Mouse (Mus musculus): ENCODE results near the gene Mybphl.

Mybphl gene

DNA sequence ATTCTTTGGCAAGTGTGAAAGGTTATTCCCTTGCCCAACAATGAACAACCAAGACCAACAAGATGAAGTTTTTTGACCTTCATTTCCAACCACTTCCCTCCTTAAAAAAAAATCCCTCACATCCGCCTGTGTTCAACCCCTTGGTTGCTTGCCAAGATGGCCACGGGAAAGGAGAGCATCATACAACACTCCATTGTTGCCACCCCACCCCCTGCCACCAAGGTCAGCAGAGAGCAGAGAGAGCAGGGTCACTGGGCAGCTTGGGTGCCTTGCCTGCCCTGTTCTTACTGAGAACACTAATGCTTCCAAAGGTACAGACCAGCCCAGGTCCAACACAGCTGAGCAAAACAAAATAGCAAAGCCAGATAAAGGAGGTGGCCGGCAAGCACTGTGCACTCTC lies 7.6 kb downstream of the Mybphl start:
- DNase-seq (ENCODE audit: low spot score), result no peak

DNA sequence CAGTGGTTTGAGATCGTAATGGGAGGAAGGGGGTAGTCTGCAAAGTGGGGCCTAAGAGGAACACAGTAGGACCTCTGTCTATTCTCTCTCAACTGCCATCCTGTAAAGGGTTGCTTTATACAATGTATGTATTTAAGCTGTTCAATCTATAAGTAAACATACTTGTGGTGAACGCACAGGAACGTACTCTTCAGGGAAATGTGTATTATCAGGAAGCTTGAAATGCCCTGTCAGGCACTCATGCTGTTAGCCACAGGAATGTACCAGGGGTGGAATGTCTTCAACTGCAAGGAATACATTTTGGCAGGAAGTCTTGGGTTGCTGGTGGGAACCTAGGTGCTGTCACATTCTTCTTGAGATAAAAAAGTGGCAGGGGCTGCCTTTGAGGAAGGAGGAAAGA lies 8.0 kb downstream of the Mybphl start:
- DNase-seq (ENCODE audit: low spot score), result no peak

DNA sequence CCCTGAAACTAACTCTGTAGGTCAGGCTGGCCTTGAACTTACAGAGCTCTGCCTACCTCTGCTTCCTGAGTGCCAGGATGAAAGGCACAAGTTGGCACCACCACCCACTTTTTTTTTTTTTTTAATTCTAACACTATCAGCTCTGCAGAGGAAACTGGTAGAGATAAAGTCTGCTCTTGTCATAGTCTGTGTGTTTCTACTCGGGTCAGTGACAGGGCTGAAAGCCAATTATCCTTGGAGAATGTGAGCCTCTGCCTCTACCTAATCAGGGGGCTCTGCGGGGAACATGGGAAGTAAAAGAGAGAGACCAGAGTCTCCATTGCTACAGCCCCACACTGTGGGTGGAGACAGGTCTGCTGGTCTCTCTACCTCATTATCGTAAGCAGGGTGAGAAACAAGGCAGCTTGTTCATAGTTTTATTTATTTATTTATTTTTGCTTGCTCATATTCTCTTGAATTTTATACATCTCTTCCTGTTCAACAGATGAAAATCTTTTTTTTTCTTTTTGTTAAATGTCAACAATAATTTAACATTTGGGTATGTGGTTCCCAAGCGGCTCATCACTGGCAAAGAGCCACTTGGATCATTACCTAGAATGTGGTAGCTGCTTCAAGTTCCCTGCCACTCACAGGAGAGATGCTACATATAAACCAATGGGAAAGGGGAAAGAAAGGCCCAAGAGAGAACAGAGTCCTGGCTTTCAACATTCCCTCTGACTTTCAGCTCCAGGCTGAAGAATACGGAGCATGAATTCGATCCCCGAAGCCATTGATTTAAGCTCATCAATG lies 14.4 kb downstream of the Mybphl start:
- DNase-seq (ENCODE audit: low spot score), result no peak

DNA sequence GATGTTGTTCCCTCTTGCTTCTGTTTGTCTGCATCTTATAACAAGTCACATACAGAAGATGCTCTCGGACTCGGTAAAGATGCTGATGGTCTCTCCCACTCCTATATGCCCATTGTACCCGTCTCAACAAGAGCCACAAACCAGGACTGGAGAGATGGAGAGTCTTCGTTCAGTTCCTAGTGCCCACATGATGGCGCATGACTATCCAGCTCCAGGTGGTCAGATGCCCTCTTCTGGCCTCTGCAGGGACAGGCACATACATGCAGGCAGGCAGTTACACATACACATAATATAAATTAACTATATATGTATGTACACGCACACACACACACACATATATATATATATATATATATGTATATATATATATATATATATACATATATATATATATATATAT lies 16.0 kb downstream of the Mybphl start:
- no peak for DNase-seq (ENCODE audit: low spot score)

DNA sequence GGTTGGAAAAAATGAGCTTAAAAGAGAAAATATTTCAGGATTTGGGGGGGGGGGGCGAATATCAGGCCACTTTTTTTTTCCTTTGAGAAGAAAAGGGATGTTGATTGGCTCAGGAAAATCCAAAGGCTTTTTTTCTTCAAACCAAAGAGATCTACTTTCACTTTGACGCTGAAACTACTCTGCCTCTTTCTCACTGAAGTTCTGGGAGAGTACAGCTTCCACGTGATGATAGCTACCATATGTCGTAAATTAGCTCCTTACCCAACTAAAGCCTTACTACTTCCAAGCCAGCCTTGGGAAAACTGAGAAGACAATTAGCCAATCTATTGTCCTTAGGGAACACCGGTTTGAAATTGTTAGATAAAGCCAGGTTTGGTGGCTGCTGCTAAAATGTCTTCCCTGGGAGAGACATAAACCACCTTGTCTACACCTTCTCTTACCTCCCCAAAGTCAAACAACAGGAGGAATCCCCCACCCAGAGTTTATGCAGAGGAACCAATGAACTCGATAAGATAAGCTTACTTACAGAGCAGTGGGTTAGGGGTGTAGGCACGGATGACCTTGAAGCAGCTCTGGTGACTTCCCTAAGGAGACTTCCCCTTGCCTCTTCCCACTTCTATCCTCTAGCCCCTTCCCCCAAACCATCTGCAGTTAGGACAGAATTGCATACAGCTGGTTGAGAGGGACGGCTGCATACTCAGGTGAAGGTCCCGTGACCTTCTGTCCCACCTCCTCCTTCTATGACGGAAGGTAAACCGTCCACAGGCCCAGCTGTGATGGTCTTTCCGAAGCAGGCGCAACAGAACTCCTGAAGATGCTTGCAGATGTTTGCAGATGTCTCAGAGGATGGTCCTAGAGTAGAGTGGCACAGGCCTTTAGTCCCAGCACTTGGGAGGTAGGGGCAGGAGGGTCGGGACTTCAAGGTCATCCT lies 17.5 kb downstream of the Mybphl start:
- DNase-seq (ENCODE audit: low spot score), result no peak

DNA sequence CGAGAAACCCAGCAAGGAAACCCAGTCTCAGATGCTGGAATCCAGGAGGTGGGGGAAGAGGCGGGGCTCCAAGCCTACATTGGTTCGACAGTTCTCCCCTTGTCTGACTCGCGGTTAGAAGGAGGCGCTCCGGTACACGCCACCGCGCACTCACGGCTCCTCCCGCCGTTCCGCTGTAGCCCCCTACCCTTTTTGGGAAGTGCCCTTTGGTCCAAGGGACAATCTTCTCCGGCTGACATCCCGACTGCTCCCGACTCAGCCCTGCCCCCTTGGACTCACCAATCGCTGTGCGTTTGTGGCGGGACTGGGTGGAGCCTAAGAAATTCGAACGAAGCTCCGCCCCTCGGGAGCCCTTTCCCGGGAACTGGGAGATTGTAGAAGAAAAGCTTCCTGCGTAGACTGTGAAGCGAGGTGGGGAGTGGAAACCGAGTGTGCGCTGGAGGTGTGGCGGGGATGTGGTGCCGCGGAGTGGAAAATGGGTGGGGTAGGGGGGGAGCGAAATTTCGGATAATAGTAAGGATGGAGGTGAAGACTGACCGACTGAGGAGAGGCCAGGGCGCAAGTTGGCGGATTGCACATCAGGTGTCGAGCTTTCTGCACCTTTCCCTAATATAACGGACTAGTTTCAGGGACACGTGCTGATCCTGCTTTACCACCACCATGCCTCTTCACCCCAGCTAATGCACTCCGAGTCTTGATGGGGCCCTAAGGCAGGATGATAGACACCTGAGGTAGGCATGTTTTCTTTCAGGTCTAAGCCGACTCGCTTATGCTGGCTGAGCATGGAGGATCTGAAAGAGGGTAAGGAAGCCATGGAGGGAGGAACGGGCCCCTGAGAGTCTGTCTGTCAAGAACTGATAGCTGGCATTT lies 19.0 kb downstream of the Mybphl start, which contains the start of gene Psrc1:
Gene Psrc1, plus strand, starts transcription at position 355 of the 870 bp plus-strand sequence.
- peak; percentile 32 for DNase-seq (ENCODE audit: low spot score)

DNA sequence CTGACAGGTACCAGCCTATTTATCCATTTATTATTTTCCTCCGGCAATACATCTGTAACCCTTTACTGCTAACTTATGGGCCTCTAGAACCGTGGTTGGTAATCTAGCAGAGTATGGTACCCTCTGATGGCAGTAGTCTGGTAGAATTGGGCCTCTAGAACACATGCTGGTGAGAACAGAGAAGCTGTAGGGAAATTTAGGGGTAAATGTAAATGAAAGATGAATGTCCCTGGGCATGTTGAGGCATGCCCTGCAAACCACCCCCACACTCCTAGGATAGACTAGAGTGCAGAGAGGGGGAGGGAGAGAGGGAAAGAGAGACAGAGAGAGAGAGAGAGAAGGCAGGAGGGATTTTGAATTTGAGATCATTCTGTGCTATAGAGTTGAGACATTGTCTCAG lies 19.7 kb downstream of the Mybphl start:
- DNase-seq (ENCODE audit: low spot score), result no peak

DNA sequence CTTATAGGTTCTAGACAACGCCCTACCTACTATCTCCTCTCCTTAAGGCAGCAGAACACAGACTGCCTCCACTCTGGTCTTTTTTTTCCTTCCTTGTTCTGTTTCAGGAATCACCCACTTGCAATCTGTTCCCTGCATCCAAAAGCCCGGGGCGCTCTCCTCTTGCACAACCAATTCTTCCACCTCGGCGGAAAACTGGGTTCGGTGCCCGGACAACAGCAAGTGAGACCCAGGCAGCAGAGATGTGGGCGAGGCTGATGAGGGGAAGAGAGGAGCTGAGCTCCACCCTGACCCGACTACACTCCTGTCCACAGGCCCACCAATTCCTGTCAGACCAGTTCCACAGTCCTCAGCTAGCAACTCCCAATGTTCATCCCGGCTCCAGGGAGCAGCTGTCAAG lies 21.5 kb downstream of the Mybphl start:
- no peak for DNase-seq (ENCODE audit: low spot score)

DNA sequence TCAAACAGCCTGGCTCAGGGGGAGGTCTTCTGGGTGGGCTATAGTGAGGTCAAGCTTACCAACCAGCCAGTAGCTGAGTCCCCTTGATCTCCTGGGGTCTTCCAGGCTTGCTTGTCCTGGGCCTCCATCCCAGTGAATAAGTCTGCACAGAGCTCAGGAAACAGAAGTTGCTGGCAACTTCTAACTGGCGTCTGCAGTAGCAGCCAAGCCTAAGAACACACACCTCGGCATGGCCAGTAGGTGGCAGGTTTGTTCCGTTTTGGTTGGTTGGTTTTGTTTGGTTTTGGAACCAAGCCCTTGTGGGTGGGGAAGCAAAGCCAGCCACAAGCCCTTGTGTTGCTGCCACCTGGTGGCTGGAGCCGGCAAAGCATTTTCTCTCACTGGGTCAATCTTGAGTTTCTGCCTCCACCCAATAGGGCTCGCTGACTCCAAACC lies 24.4 kb downstream of the Mybphl start:
- peak; percentile 92 for DNase-seq (ENCODE audit: low spot score)

DNA sequence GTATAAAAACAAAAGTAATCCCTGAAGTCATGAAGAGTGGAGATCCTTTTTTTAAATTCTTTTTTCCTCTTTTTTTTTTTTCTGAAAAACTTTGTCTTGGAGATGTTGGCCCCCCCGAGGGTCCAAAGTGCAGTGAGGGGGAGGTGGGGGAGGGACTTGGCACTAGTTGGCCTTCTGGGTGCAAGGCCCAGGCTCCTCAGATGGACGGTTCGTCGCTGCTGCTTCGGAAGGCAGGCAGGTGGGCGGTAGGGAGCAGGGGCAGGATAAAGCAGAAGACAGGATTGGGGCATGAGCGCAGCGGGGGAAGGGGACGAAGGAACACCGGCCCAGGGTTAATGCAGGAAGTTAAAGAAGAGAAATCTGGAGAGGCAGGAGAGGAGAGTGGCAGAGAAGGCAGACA lies 27.6 kb downstream of the Mybphl start:
- no peak for DNase-seq (ENCODE audit: low spot score)

DNA sequence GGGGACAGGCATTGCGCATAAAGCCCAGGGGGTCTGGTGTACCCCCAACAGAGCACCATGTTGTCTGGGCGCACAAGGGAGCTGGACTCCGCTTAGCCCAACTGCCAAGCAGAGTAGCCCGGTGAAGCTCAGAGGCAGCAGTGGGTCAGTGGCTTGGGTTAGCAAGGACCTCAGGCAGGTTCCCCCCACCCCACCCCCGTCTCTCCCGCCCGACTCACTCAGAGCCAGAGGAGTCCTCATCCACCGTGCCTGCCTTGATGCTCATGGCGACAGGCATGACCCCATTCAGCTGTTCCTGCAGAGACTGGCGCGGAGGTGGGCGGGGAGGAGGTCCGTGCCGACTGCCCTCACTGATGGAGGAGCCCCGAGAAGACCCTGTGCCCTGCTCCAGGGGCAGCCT lies 28.1 kb downstream of the Mybphl start:
- no peak for DNase-seq (ENCODE audit: low spot score)

DNA sequence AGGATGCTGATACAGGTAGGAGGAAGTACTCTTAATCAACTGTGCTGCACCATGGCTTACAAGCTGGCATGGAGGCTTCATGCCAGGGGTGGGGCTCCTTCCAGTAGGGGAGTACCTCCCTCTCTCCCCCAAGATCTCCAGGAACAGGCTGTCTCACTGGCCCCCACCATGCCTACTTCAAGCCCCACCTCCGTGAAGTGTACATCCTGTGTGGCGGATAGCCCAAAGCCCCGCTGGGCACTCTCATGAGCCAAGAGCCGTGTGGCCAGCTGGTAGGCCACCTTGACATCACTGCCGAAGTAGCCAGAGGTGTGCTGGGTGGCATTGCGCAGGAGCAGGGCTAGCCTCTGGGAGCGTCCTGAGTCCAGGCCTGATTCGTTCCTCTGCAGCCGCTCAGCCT lies 33.6 kb downstream of the Mybphl start:
- DNase-seq (ENCODE audit: low spot score), result no peak

DNA sequence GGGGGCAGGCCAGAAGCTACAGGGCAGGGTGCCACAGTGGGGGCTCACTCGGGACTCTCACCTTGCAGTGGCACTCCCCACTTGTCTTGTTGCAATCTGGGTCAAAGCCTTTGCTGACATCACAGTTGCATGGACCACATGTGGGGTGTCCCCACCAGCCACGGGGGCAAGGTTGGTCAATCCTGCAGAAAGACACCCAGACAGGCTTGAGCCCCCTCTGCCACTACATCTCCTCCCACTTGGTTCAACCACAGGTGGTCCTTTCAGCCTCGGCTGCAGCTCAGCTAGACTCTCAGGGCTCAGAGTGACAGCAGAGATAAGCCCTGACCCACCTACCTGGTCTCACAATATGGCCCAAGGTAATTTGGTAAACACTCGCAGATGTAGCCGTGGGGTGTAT lies 35.7 kb downstream of the Mybphl start:
- no peak for DNase-seq (ENCODE audit: low spot score)

DNA sequence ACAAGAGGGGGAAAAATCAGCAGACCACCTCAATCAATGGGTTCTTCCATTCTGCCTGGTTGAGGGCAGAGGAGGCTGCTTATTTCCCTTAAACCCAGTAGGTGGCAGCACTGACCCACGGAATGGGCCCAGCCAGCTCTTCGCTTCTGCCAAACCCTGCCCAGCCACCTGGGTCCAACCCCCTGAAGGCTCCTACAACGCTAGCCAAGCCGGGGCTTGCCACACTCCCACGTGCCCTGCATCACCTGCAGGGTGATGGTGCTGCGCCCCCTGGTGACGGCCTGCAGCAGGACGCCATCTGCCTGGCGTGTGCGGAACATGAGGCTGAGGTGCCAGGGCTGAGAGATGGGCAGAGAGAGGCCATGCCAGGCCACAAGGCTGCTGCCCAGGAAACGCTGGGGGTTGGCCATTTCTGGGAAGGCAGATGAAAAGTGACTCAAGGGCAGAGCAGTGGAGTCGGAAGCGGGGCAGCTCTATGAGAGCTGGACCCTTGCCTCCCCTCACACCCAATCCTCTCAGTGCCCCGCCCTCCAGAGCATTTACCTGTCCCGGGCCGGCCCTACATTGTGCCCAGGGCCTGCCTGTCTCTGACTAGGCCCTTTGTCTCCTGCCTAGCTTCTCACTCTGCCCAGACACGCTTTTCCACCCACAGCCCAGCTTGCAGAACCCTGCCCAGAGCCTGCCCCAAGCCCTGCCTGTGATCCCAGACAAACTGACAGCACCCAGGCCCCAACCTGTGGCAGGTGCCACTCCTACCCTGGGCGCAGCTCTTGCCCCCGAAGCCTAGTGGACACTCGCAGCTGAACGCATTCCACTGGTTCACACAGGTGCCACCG lies 37.2 kb downstream of the Mybphl start:
- peak; percentile 96 for DNase-seq (ENCODE audit: low spot score)

DNA sequence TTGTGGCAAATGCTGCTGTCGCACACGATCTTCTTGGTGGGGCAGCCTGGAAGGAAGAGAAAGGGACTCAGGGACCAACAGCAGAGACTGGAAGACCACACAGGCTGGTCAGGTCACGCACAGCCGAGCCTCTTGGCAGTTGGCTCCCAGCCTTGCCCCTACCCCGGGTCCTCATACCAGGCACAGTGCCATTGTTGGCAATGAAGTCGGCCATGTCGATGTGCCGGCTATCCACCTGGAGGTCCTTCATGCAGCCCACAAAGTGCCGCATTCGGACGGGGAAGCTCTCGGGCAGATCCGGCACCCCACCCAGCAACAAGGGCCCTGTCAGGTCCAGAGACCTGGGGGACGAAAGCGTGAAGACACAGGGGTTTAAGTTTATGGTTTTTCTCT lies 37.8 kb downstream of the Mybphl start:
- DNase-seq (ENCODE audit: low spot score), result no peak

DNA sequence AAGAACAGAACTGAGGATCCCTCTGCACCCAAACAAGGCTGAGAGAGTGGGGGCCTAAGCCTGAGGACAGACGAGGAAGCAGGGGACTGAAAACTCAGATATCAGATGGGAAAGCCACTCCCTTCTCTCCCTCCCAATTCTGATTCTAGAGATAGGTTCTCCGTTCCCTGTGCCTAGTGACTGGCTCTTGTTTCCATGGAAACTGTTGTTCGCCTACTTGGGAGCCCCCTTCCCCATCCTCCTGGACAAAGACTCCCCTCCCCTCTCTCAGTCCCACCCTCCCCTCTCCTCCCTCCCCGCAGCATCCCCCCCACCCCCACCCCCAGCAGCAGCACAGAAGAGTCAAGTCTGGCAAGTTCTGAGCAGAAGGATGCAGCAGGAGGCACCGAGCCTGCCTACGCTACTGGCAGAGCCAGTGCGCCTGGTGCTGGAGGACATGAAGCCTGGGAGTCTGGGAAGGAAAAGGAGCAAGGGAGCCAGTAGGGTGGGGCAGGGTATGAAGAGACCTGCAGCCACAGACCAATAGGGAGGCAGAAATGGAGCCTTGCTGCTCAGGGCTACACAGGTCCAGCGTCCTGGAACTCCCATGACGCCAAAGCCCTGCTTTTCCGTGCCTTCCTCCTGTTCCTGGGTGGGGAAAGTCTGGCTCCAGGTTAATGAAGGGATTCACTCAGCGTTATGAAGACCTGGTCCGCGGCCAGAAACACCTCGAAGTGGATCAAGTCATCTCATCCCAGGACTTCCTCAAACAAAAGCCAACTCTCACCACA lies 41.0 kb downstream of the Mybphl start:
- DNase-seq (ENCODE audit: low spot score), result no peak

DNA sequence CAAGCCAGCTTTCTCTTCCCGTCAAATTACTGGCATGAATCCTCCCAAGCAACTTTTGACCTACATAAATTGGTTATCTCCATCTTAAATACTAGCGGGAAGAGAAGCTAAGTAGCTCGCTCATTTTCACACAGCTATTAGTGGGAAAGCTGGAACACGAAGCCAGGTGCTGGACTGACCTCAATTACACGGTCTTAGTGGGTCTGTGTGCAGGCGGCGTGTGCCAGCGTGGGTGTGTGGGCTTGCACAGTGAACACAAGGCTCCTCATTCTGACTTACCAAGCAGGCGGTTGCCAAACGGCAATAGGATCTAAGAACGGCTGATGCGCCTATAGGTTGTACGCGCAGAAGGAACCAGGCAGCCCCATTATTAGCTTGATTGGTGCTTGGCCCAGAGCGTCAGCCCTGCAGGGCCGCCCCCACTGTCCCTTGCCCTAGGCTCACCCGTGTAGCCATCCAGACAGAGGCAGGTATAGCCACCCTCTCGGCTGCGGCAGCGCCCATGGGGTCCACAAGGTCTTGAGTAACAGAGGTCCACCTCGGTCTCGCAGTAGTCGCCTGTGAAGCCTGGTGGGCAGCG lies 41.7 kb downstream of the Mybphl start:
- DNase-seq (ENCODE audit: low spot score), result no peak

DNA sequence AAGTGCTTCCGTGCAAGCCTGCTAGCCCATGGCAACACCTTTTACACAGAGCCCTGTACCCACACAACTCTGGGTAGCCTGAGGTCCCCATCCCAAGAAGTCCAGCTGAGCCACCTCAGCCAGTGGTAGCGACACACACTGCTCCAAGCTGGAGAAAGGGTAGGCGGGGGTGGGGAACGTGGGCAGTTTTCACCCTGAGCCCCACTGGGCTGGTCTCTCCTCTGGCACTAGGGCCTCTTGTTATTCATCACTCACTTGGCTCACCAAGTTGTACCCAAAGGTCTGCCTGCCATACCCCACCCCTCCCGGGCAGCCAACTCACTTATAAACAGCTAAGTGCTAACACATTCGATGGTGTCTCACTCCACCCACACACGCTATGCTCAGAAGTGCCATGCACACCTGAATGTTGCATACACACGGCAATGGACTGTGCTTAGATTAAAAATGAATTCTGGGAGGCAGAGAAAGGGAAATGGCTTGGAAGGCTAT lies 43.9 kb downstream of the Mybphl start:
- DNase-seq (ENCODE audit: low spot score), result no peak

DNA sequence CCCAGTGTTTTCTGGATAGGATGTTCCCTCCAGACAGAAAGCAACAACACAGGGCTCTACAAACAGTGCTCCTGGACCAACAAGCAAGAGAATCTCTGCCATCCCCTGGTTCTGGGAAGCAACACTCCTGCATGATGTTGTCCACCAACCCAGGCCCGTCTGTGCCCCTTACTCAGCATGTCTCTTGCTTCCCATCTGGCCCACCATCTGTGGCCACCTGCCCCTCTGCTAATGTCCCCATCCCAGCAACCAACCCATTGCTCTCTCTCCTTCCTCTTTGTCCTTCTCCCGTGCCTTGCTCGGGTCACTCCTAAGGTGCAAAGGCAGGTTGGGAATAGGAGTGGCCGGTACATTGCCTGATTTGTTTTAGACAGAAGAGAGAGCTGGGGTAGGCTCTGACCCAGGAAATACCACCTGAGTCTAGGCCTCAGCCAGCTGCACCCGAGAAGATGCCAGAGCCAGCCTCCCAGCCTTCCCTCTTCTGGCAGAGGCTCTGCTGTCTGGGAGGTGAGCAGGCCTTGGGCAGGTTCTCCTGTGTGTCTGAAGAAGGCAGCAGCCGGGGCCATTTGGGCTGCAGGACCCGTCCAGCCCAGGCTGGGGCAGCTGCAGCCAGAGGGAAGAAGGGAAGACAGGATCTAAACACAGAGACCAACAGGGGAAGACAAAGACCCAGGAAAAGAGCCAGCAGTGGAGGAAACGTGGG lies 45.1 kb downstream of the Mybphl start:
- DNase-seq (ENCODE audit: low spot score), result no peak
